Mouse (Mus musculus): Measurements from ENCODE around the gene Fezf2. TPM values are rescaled to one million over a fixed set of nuclear protein-coding genes. Genes with fewer than 3 reads are reported as not detected.
A peak's percentile ranks its signal among the peaks of the same experiment; 100 is the strongest.

Gene Fezf2
- polyA plus RNA-seq, 1 experiment: not detected

DNA sequence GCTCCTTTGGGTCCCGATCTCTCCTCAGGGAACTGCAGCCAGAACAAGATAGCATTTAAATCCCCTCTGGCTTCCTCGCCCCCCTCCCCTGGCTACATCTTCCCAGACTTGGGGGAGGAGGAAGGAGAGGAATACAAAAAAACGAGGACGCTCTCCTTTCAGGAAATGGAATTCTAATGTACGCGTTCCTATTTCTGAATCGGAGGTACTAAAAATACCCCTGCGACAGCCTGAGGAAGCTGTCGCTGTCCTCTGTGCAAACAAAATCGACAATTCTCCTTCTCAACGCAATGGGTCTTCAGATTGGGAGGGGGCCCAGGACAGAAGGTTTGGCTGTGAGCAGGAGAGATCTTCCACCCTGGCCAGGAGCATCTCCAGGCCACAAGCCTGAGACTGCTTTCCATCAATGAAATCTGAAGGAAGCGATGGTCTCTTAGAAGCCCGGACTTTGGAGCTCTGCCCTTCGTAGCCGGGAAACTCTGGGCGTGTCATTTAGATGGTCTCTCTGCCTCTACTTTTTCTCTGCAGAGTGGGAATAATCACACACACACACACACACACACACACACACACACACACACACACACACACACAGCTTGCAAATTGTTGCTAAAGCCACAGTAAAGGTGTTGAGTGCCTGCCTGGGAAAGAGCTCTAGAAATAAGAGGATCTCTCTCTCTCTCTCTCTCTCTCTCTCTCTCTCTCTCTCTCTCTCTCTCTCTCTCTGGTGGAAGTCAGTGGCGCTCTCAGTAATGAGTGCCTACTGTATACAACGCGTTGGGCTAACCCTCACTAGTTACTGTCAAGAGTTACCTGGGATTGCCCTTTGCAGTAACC is 7.5 kb downstream of the Fezf2 start:
- TF ChIP-seq CTCF (IDR thresholded peaks at IDR 0.05; ENCODE audit: low read depth, low read length) (no peak), EP300 (IDR thresholded peaks at IDR 0.05; ENCODE audit: insufficient read depth, low read depth, low read length) (no peak), POLR2A (IDR thresholded peaks at IDR 0.05; ENCODE audit: insufficient read depth, low read length) (no peak)
- Histone ChIP-seq H3K9ac (ENCODE audit: low read depth, poor library complexity, severe bottlenecking) (no peak overlapping the region), H3K36me3 (ENCODE audit: control insufficient read depth, insufficient read depth, low read length, poor library complexity, severe bottlenecking) (no peaks in the 10 kb centered on the region), H3K4me3 (ENCODE audit: low read depth, low read length) (0 out of 2 replicates have a peak overlapping the region, but pooled peaks have one; percentile 27), H3K27me3 (ENCODE audit: control insufficient read depth, insufficient read depth, low read length, poor library complexity, severe bottlenecking) (peaks cover 39% of the 10 kb centered on the region), H3K27ac (ENCODE audit: insufficient read depth, low read length) (no peak overlapping the region), H3K4me1 (ENCODE audit: control insufficient read depth, insufficient read depth, low read length) (peaks cover 4% of the 10 kb centered on the region), H3K9me3 (replicated peaks; ENCODE audit: control insufficient read depth, insufficient read depth, low read length, poor library complexity, severe bottlenecking) (no peaks in the 10 kb centered on the region)

DNA sequence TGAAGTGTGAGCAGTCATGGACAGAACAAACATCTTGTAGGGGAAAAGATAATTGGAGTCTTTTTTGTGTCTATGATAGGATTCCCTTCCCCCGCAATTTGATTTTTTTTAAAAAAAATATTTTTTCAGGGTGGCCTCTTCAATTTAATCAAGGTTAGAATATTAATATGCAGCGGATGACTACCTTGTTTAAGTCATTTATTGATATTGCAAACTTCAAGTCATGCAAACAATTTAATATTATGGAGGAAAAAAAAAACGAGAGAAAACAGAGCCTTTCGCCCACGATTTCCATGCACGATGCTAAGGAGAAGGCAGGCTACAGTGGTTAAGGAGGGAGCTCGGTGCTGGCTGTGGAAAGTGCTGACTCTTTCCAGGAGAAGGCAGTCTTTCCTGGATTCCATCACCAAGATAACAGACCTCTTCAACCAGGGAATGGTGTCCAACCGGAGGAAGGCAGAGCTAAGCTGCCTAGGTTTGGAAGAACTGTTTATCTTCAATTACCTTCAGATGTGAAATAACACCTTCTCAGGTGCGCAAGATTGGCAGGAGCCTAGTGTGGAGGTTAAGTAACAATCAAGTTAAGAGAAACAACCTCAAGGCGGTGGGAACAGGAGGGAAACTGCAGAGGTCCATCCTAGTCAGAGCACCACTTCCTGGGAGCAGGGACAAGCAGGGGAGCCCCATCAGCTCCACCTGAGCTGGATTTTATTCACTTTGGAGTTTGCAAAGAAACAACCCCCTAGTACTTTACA is 9.0 kb downstream of the Fezf2 start:
- Histone ChIP-seq H3K9me3 (replicated peaks; ENCODE audit: control insufficient read depth, insufficient read depth, low read length, poor library complexity, severe bottlenecking) (no peaks in the 10 kb centered on the region), H3K36me3 (ENCODE audit: control insufficient read depth, insufficient read depth, low read length, poor library complexity, severe bottlenecking) (no peaks in the 10 kb centered on the region), H3K27ac (ENCODE audit: insufficient read depth, low read length) (no peak overlapping the region), H3K27me3 (ENCODE audit: control insufficient read depth, insufficient read depth, low read length, poor library complexity, severe bottlenecking) (peaks cover 26% of the 10 kb centered on the region), H3K4me1 (ENCODE audit: control insufficient read depth, insufficient read depth, low read length) (peaks cover 4% of the 10 kb centered on the region), H3K9ac (ENCODE audit: low read depth, poor library complexity, severe bottlenecking) (no peak overlapping the region), H3K4me3 (ENCODE audit: low read depth, low read length) (no peak overlapping the region)
- TF ChIP-seq CTCF (IDR thresholded peaks at IDR 0.05; ENCODE audit: low read depth, low read length) (no peak), POLR2A (IDR thresholded peaks at IDR 0.05; ENCODE audit: insufficient read depth, low read length) (no peak), EP300 (IDR thresholded peaks at IDR 0.05; ENCODE audit: insufficient read depth, low read depth, low read length) (no peak)

DNA sequence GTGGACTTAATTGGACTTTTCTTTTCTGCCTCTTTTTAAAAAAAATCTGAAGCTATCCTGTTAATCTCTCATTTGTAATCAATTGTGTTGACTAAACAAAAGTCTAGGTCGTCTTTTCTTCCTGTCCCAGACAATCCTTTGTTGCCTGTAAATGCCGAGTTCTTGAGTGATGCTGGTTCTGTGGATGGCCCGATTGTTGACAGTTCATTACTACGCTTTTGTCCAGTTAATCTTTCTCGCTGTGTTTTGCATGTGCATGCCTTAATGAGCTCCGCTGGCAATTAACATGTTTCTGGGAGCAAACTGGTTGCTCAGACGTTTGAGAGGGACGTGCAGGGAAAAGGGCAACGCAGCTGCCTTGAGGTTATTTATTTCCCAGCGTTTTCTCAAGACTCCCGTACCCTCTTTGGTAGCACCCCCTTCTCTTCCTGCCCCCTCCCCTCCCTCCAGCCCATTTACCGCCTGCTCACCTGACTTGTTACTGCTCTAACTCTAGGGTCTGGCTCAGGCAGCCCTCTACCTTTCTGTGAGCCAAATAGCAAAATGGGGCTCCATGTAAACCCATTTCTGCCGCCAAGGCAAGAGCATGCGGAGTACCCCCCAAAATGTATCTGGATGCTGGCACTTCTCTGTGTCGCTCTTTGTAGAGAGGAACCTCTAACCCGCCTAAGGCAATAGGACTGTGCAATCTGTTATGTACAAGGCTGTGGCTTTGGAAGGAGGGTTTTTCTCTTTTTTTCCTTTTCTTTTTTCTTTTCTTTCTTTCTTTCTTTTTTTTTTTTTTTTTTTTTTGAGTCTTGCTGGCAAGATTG is 9.8 kb downstream of the Fezf2 start:
- Histone ChIP-seq H3K4me3 (ENCODE audit: low read depth, low read length) (no peak overlapping the region), H3K27ac (ENCODE audit: insufficient read depth, low read length) (no peak overlapping the region)

DNA sequence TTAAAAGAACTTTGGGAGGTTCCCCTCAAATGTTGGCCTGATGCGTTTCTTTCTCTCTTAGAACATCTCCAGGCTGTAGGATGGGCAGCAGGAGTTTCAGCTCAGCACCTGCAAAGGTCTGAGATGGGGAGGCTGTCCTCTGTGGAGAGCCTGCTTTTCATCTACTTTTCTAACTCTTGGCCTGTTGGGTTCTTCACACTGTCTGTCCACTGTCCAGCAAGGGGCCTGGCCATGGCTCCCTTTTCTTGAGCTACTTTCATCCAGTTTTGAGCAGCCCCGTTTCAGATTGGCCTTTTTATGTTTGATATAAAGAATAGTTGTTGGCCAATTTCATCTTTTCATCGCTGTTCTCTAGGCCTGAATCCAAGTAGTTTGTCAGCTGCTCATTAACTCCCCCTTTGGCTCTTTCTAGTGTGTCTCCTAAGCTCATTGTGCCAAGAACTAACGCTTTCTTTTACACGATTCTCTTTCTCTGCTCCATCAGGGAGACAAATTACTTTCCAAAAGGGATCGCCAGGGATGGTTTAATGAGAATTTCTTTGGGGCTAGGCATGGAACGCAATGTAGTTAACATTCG is 10.5 kb downstream of the Fezf2 start:
- H3K9me3 ChIP-seq (replicated peaks; ENCODE audit: control insufficient read depth, insufficient read depth, low read length, poor library complexity, severe bottlenecking): no peaks in the 10 kb centered on the region
- H3K27me3 ChIP-seq (ENCODE audit: control insufficient read depth, insufficient read depth, low read length, poor library complexity, severe bottlenecking): peaks cover 18% of the 10 kb centered on the region
- H3K36me3 ChIP-seq (ENCODE audit: control insufficient read depth, insufficient read depth, low read length, poor library complexity, severe bottlenecking): no peaks in the 10 kb centered on the region
- H3K4me1 ChIP-seq (ENCODE audit: control insufficient read depth, insufficient read depth, low read length): peaks cover 2% of the 10 kb centered on the region
- no peak for TF ChIP-seq CTCF (IDR thresholded peaks at IDR 0.05; ENCODE audit: low read depth, low read length)
- TF ChIP-seq POLR2A (IDR thresholded peaks at IDR 0.05; ENCODE audit: insufficient read depth, low read length): no peak
- TF ChIP-seq EP300 (IDR thresholded peaks at IDR 0.05; ENCODE audit: insufficient read depth, low read depth, low read length): no peak
- H3K4me3 ChIP-seq (ENCODE audit: low read depth, low read length): no peak overlapping the region
- H3K9ac ChIP-seq (ENCODE audit: low read depth, poor library complexity, severe bottlenecking): no peak overlapping the region
- no peak overlapping the region for H3K27ac ChIP-seq (ENCODE audit: insufficient read depth, low read length)

More for the DNA sequence above, 9.8 kb downstream of the Fezf2 start:
- H3K9ac ChIP-seq (ENCODE audit: low read depth, poor library complexity, severe bottlenecking): no peak overlapping the region
- H3K27me3 ChIP-seq (ENCODE audit: control insufficient read depth, insufficient read depth, low read length, poor library complexity, severe bottlenecking): peaks cover 22% of the 10 kb centered on the region
- no peak for TF ChIP-seq EP300 (IDR thresholded peaks at IDR 0.05; ENCODE audit: insufficient read depth, low read depth, low read length)
- TF ChIP-seq POLR2A (IDR thresholded peaks at IDR 0.05; ENCODE audit: insufficient read depth, low read length): no peak
- TF ChIP-seq CTCF (IDR thresholded peaks at IDR 0.05; ENCODE audit: low read depth, low read length): no peak
- H3K36me3 ChIP-seq (ENCODE audit: control insufficient read depth, insufficient read depth, low read length, poor library complexity, severe bottlenecking): no peaks in the 10 kb centered on the region
- peaks cover 2% of the 10 kb centered on the region for H3K4me1 ChIP-seq (ENCODE audit: control insufficient read depth, insufficient read depth, low read length)
- H3K9me3 ChIP-seq (replicated peaks; ENCODE audit: control insufficient read depth, insufficient read depth, low read length, poor library complexity, severe bottlenecking): no peaks in the 10 kb centered on the region

DNA sequence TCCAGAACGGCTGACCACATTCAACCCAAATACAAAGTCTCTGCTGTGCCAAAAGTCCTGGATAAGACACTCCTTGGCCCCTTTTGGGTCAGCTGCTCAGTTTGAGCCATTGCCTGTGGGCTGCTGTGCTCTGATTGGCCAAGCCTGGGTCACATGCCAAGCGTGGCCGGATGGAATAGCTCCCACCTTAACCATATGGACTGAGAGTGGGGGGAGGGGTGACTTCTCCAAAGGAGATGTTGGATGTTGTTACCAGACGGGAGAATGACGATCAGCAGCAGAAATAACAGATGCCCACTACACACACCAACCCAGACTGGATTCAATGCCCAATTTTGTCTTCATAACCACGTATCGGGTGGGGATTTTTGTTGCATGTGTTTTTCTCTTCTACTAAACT is 13.1 kb downstream of the Fezf2 start:
- Histone ChIP-seq H3K4me3 (ENCODE audit: low read depth, low read length) (no peak overlapping the region), H3K9me3 (replicated peaks; ENCODE audit: control insufficient read depth, insufficient read depth, low read length, poor library complexity, severe bottlenecking) (no peaks in the 10 kb centered on the region), H3K36me3 (ENCODE audit: control insufficient read depth, insufficient read depth, low read length, poor library complexity, severe bottlenecking) (no peaks in the 10 kb centered on the region), H3K9ac (ENCODE audit: low read depth, poor library complexity, severe bottlenecking) (no peak overlapping the region), H3K4me1 (ENCODE audit: control insufficient read depth, insufficient read depth, low read length) (peaks cover 2% of the 10 kb centered on the region), H3K27ac (ENCODE audit: insufficient read depth, low read length) (no peak overlapping the region), H3K27me3 (ENCODE audit: control insufficient read depth, insufficient read depth, low read length, poor library complexity, severe bottlenecking) (peaks cover 3% of the 10 kb centered on the region; the same call in 1 of the 2 replicates)
- TF ChIP-seq CTCF (IDR thresholded peaks at IDR 0.05; ENCODE audit: low read depth, low read length) (no peak), POLR2A (IDR thresholded peaks at IDR 0.05; ENCODE audit: insufficient read depth, low read length) (no peak), EP300 (IDR thresholded peaks at IDR 0.05; ENCODE audit: insufficient read depth, low read depth, low read length) (no peak)
